Mouse (Mus musculus) limb, embryonic 14.5 days (tissue): ENCODE measurements around the gene Rrbp1. TPM values are rescaled to one million over a fixed set of nuclear protein-coding genes. Genes with fewer than 3 reads are reported as not detected.
A peak's percentile ranks its signal among the peaks of the same experiment; 100 is the strongest.

ENCODE experiments used
- ATAC-seq: fragments of 200-750 bp; cut with Nextera tagmentation; 2 replicates; pipeline ENCODE4 v1.8.0; 2017; ENCODE audit warnings: low read depth, moderate number of reproducible peaks, moderate TSS enrichment; ENCODE audit not compliant: low FRiP score
- DNase-seq: peaks from one replicate; pipeline ENCODE4 v3.0.0-alpha.2; 2015; ENCODE audit warnings: low spot score
- H3K27ac ChIP-seq: fragments of 300-500 bp; sonication (generic); replicated peaks from 2 replicates; pipeline ENCODE4 v1.5.1; 2014; ENCODE audit warnings: low read depth, mild to moderate bottlenecking, low read length, moderate library complexity, mixed read lengths
- H3K27me3 ChIP-seq: fragments of 300-500 bp; sonication (generic); 2 replicates; pipeline ENCODE4 v1.6.1; 2014; ENCODE audit warnings: low read length, mixed read lengths; ENCODE audit not compliant: control insufficient read depth, insufficient read depth
- H3K36me3 ChIP-seq: fragments of 300-500 bp; sonication (generic); 2 replicates; pipeline ENCODE4 v1.6.1; 2014; ENCODE audit warnings: mild to moderate bottlenecking, low read length, moderate library complexity, mixed read lengths; ENCODE audit not compliant: control insufficient read depth, insufficient read depth
- H3K4me1 ChIP-seq: fragments of 300-500 bp; sonication (generic); 2 replicates; pipeline ENCODE4 v1.6.1; 2014; ENCODE audit warnings: antibody characterized with exemption, low read length, mixed read lengths; ENCODE audit not compliant: control insufficient read depth, insufficient read depth
- H3K4me2 ChIP-seq: fragments of 300-500 bp; sonication (generic); replicated peaks from 2 replicates; pipeline ENCODE4 v1.6.1; 2014; ENCODE audit warnings: low read depth, mild to moderate bottlenecking, low read length, moderate library complexity; ENCODE audit not compliant: severe bottlenecking
- H3K4me3 ChIP-seq: fragments of 300-500 bp; sonication (generic); replicated peaks from 2 replicates; pipeline ENCODE4 v1.5.1; 2014; ENCODE audit warnings: low read length
- H3K9ac ChIP-seq: fragments of 300-500 bp; sonication (generic); 2 replicates; pipeline ENCODE4 v1.6.1; 2014; ENCODE audit warnings: mild to moderate bottlenecking, low read depth, low read length, moderate library complexity; ENCODE audit not compliant: severe bottlenecking
- H3K9me3 ChIP-seq: fragments of 300-500 bp; sonication (generic); 2 replicates; pipeline ENCODE4 v1.6.1; 2016; ENCODE audit warnings: low read length; ENCODE audit not compliant: control insufficient read depth
- POLR2A ChIP-seq: fragments of 200-500 bp; IDR thresholded peaks from 2 replicates; pipeline ENCODE4 v1.8.0; 2012; ENCODE audit warnings: inconsistent platforms, mild to moderate bottlenecking, moderate library complexity, borderline replicate concordance; ENCODE audit not compliant: insufficient read depth, insufficient read length; ENCODE audit errors: extremely low read depth
- WGBS: fragments of 180-500 bp; shearing (Covaris S2); extraction: QIAGEN DNeasy Blood & Tissue Kit; methylation state at CpG from one replicate; pipeline ENCODE4 v1.1.7; 2014; 5-methylcytosine and 5-hydroxymethylcytosine counted together
- polyA plus RNA-seq, 2 experiments: library from polyadenylated mRNA; depleted of rRNA in 1 of 2; stranded (reverse) in 1 of 2; unstranded in 1 of 2; fragments of >200 nt; fragmentation: Nextera tagmentation in 1 of 2; extraction: Ambion mirVana in 1 of 2; gene quantifications; 2 replicates each; pipeline versions ENCODE4 v1.2.1 to v1.2.3; 2012 to 2014

Gene Rrbp1
- polyA plus RNA-seq, 2 experiments = 200 to 325 TPM

DNA sequence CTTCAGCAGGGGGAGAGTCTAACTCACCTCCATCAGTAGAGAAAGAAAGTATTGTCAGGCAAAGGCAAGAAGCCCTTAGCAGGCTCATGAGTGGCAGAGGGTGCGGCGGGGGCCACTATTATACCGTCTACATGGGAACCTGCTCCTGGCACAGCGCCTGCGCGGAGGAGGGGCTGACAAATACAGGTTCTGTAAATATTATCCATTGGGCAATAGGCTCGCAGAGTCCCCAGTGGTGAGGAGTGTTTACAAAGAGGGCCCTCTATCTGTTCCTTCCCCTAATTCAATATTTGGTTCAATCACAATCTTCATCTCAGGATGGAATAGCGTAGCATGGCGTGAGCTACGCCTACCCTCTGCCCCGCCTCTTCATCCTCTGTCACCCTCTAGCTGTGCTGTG is 3.0 kb upstream of the Rrbp1 start:
- Histone ChIP-seq H3K4me1 (peaks cover 7% of the 10 kb centered on the region), H3K4me3 (no peak overlapping the region), H3K36me3 (peaks cover 3% of the 10 kb centered on the region; the same call in 1 of the 2 replicates), H3K4me2 (no peak overlapping the region), H3K27ac (no peak overlapping the region), H3K9ac (no peak overlapping the region), H3K27me3 (no peaks in the 10 kb centered on the region), H3K9me3 (no peaks in the 10 kb centered on the region)
- WGBS = 87% methylated on average over 11 of the region's 11 CpGs
- TF ChIP-seq POLR2A = no peak
- DNase-seq (no peak), ATAC-seq (no peak)

DNA sequence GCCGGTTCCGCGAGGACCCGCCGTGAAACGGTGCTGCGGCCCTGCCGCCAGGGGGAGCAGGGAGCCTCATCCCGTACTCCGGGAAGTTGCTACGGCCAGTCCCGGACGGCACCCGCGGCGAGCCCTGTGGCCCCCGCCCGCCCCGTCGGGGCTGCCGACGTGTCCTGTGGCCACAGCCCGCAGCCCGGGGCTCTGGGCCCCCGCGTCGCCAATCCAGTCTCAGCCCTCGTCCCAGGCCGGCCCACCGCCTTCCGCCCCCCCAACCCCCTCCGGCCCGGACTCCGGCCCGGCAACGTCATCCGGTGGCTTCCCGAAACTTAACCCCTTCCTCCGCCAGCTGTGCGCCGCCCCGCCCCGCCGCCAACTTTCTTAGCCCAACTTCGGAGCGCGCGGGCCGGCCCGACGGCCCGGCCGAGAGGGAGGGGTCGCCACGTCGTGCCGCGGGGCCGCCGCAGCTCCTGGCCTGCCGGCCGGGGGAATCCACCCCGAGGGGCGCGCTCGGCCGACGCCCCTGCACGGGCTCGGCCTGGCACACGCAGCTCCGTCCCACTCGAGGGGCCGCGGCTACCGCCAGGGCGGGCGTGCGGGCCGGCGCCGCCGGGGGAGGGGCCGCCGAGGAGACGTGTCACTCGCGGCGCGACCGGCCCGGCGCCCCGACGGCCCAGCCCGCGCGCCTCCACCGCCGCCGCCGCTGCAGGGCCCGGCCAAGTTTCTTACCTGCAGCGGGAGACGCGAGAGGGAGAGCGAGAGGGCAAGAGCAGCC is 600 bp downstream of the Rrbp1 start:
- Histone ChIP-seq H3K27me3 (no peaks in the 10 kb centered on the region), H3K4me2 (peak overlapping the region; percentile 69), H3K36me3 (peaks cover 10% of the 10 kb centered on the region; the same call in 1 of the 2 replicates), H3K4me3 (peak overlapping the region; percentile 96), H3K4me1 (peaks cover 40% of the 10 kb centered on the region), H3K27ac (peak overlapping the region; percentile 99), H3K9ac (peak overlapping the region; percentile 99), H3K9me3 (no peaks in the 10 kb centered on the region)
- DNase-seq (peak; percentile 75), ATAC-seq (peak; percentile 34)
- TF ChIP-seq POLR2A = no peak
- under 1% methylated on average over 36 of the region's 107 CpGs for WGBS

DNA sequence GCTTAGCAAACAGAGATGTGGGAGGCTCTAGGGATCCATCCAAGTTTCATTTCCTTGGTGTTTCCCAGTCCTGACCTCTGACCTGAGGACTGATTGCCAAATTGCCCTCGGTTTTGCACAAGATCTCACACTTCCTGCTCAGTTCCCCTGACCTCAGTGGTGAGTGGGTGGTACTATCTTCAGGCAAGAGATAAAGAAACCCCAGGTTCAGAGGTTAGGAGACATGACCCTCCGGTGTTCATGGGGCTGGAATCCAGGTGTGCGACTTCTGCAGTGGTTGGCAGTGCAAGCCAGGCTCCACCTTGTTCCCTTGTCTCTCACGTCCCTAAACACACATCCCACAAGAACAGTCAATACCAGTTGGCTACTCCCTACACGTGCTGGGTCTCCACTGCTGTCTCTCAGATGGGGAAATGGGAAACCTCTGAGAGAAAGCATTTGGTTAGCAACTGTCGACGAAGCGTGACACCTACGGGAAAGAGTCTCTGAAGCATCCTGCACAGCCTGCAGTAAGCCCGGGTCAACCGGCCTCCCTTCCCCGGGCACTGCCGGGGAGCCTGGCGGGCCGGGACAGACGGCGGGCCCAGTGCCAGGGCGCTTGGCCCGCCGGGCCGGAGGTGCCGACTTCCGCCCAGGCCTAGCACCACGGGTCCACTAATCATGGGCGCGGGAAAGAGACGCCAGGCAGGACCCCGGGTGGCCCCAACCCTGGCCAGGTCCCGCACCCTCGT is 1.3 kb downstream of the Rrbp1 start:
- Histone ChIP-seq H3K4me2 (peak overlapping the region; percentile 69), H3K4me1 (peaks cover 46% of the 10 kb centered on the region), H3K36me3 (peaks cover 10% of the 10 kb centered on the region; the same call in 1 of the 2 replicates), H3K9me3 (no peaks in the 10 kb centered on the region), H3K4me3 (peak overlapping the region; percentile 96), H3K9ac (peak overlapping the region; percentile 99), H3K27me3 (no peaks in the 10 kb centered on the region), H3K27ac (peak overlapping the region; percentile 99; the same call in 1 of the 2 replicates)
- 2% methylated on average over 20 of the region's 30 CpGs for WGBS
- no peak for ATAC-seq
- no peak for TF ChIP-seq POLR2A
- DNase-seq = no peak

DNA sequence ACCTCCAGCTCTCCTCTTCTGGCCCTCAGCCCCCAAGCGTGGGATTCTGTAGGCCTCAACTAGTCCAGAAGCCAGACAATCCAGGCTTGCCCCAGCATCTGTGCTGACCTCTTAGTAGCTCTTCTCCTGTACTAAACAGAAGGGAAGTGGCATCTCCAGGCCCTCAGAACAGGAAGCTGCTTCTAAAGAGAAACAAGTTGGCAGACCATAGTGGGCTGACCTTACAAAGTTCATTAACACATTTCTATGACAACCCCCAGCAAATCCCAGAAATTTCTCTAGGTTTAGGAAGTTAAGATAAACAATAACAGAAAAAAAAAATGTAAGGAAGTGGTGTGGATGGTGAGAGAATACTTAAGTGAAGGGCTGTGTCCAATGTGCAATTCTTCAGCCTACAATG is 2.0 kb downstream of the Rrbp1 start:
- Histone ChIP-seq H3K4me1 (peaks cover 46% of the 10 kb centered on the region), H3K4me3 (peak overlapping the region; percentile 96), H3K27me3 (no peaks in the 10 kb centered on the region), H3K9me3 (no peaks in the 10 kb centered on the region), H3K4me2 (peak overlapping the region; percentile 69), H3K27ac (no peak overlapping the region), H3K9ac (peak overlapping the region; percentile 99; the same call in 1 of the 2 replicates), H3K36me3 (peaks cover 10% of the 10 kb centered on the region; the same call in 1 of the 2 replicates)
- TF ChIP-seq POLR2A = no peak
- 67% methylated on average over 1 of the region's 1 CpGs for WGBS
- DNase-seq (no peak), ATAC-seq (no peak)

DNA sequence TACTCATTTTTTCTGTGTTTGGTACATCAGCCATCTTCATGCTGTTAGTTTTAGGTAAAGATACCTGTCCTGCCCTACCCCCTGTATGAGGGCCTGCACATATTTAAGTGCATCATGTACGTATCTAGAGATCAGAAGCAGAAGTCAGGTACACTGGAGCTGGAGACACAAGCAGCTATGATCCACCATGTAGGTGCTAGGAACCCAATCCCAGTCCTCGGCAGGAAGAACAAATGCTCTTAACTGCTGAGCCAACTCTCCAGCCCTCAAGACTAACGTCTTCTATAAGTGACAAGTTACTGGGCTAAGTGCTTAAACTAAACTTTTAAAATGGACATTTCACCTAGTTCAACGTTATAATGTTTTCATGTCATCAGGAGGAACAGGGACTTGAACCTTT is 3.9 kb downstream of the Rrbp1 start:
- Histone ChIP-seq H3K27ac (no peak overlapping the region), H3K4me1 (peaks cover 46% of the 10 kb centered on the region), H3K36me3 (peaks cover 13% of the 10 kb centered on the region; the same call in 1 of the 2 replicates), H3K4me3 (no peak overlapping the region), H3K9me3 (no peaks in the 10 kb centered on the region), H3K27me3 (no peaks in the 10 kb centered on the region), H3K4me2 (no peak overlapping the region), H3K9ac (no peak overlapping the region)
- WGBS = 95% methylated on average over 4 of the region's 4 CpGs
- ATAC-seq = no peak
- TF ChIP-seq POLR2A = no peak
- no peak for DNase-seq
